Mouse (Mus musculus) MEL (cell line): Measurements from ENCODE around the gene F2r. TPM values are rescaled to one million over a fixed set of nuclear protein-coding genes. Genes with fewer than 3 reads are reported as not detected.

Source experiments
- DNase-seq: peaks from one replicate; pipeline ENCODE4 v3.0.0; 2011; ENCODE audit warnings: low read depth, low spot score
- H3K27ac ChIP-seq: 2 replicates; pipeline ENCODE4 v1.5.1; 2012; ENCODE audit warnings: low read depth, mild to moderate bottlenecking, control low read depth, low read length, moderate library complexity; ENCODE audit not compliant: control insufficient read depth
- H3K27me3 ChIP-seq, 2 experiments: fragments of 150-350 bp in 1 of 2; sonication (generic) in 1 of 2; 2 replicates each; pipeline ENCODE4 v1.6.1; 2012; ENCODE audit warnings: low read length in 2 of 2, mild to moderate bottlenecking in 2 of 2, improper control_type of control experiment in 1 of 2, moderate library complexity in 1 of 2; ENCODE audit not compliant: insufficient read depth in 2 of 2, control insufficient read depth in 1 of 2
- H3K36me3 ChIP-seq, 2 experiments: 2 replicates each; pipeline ENCODE4 v1.6.1; 2012 to 2014; ENCODE audit warnings: low read length in 2 of 2, improper control_type of control experiment in 1 of 2, inconsistent platforms in 1 of 2, mild to moderate bottlenecking in 1 of 2; ENCODE audit not compliant: insufficient read depth in 2 of 2, control insufficient read depth in 1 of 2
- H3K4me1 ChIP-seq, 2 experiments: fragments of 150-350 bp in 1 of 2; sonication (generic) in 1 of 2; 2 replicates each; pipeline ENCODE4 v1.6.1; 2012; ENCODE audit warnings: low read length in 2 of 2, improper control_type of control experiment in 1 of 2, mild to moderate bottlenecking in 1 of 2; ENCODE audit not compliant: insufficient read depth in 2 of 2, control insufficient read depth in 1 of 2
- H3K4me3 ChIP-seq, 2 experiments: fragments of 150-350 bp in 1 of 2; sonication (generic) in 1 of 2; 2 replicates each; pipeline ENCODE4 v1.5.1; 2012; ENCODE audit warnings: low read depth in 2 of 2, low read length in 2 of 2, mild to moderate bottlenecking in 2 of 2, moderate library complexity in 2 of 2, control low read depth in 1 of 2, improper control_type of control experiment in 1 of 2; ENCODE audit not compliant: control insufficient read depth in 1 of 2, insufficient read depth in 1 of 2
- H3K79me2 ChIP-seq: 2 replicates; pipeline ENCODE4 v1.6.1; 2012; ENCODE audit warnings: mild to moderate bottlenecking, low read length, moderate library complexity; ENCODE audit not compliant: control insufficient read depth, poor library complexity, insufficient read depth
- H3K9ac ChIP-seq: 2 replicates; pipeline ENCODE4 v1.6.1; 2012; ENCODE audit warnings: low read depth, mild to moderate bottlenecking, control low read depth, low read length, moderate library complexity; ENCODE audit not compliant: control insufficient read depth, poor library complexity, severe bottlenecking
- H3K9me3 ChIP-seq: fragments of 150-350 bp; sonication (generic); replicated peaks from 2 replicates; pipeline ENCODE4 v1.6.1; 2012; ENCODE audit warnings: mild to moderate bottlenecking, low read length, improper control_type of control experiment, moderate library complexity; ENCODE audit not compliant: insufficient read depth
- BHLHE40 ChIP-seq: IDR thresholded peaks from 2 replicates; pipeline ENCODE4 v1.6.1; 2012; ENCODE audit warnings: low read depth, mild to moderate bottlenecking, inconsistent platforms, low read length, improper control_type of control experiment, borderline replicate concordance
- CHD2 ChIP-seq: IDR thresholded peaks from 2 replicates; pipeline ENCODE4 v1.6.1; 2011; ENCODE audit warnings: low read length, improper control_type of control experiment
- CTCF ChIP-seq, 3 experiments: IDR thresholded peaks in 2 of 3; conservative IDR thresholded peaks in 1 of 3; 2 replicates each; pipeline ENCODE4 v1.5.1; 2011 to 2012; ENCODE audit warnings: low read length in 3 of 3, low read depth in 2 of 3, mild to moderate bottlenecking in 2 of 3, improper control_type of control experiment in 1 of 3, inconsistent platforms in 1 of 3, mixed read lengths in 1 of 3, moderate library complexity in 1 of 3; ENCODE audit not compliant: control insufficient read depth in 1 of 3, insufficient read depth in 1 of 3, poor library complexity in 1 of 3, severe bottlenecking in 1 of 3
- E2F4 ChIP-seq: IDR thresholded peaks from 2 replicates; pipeline ENCODE4 v1.6.1; 2011; ENCODE audit warnings: low read depth, low read length, improper control_type of control experiment, borderline replicate concordance
- EP300 ChIP-seq, 2 experiments: IDR thresholded peaks; 2 replicates each; pipeline ENCODE4 v1.6.1; 2011; ENCODE audit warnings: improper control_type of control experiment in 2 of 2, low read length in 2 of 2, low read depth in 1 of 2, mild to moderate bottlenecking in 1 of 2
- ETS1 ChIP-seq: IDR thresholded peaks from 2 replicates; pipeline ENCODE4 v1.6.1; 2012; ENCODE audit warnings: low read depth, mild to moderate bottlenecking, inconsistent platforms, low read length, improper control_type of control experiment, moderate library complexity
- GABPA ChIP-seq: IDR thresholded peaks from 2 replicates; pipeline ENCODE4 v1.6.1; 2012; ENCODE audit warnings: low read depth, mild to moderate bottlenecking, inconsistent platforms, low read length, improper control_type of control experiment, moderate library complexity
- GATA1 ChIP-seq: IDR thresholded peaks from 2 replicates; pipeline ENCODE4 v1.6.1; 2011; ENCODE audit warnings: low read depth, low read length, improper control_type of control experiment
- HCFC1 ChIP-seq: IDR thresholded peaks from 2 replicates; pipeline ENCODE4 v1.6.1; 2012; ENCODE audit warnings: low read depth, mild to moderate bottlenecking, inconsistent platforms, low read length, improper control_type of control experiment, moderate library complexity
- JUND ChIP-seq: IDR thresholded peaks from 2 replicates; pipeline ENCODE4 v1.6.1; 2011; ENCODE audit warnings: low read depth, mild to moderate bottlenecking, improper control_type of control experiment, low read length
- KAT2A ChIP-seq: conservative IDR thresholded peaks from 2 replicates; pipeline ENCODE4 v1.6.1; 2012; ENCODE audit warnings: low read depth, low read length, improper control_type of control experiment, inconsistent platforms
- MAX ChIP-seq: IDR thresholded peaks from 2 replicates; pipeline ENCODE4 v1.6.1; 2011; ENCODE audit warnings: low read length, improper control_type of control experiment
- MXI1 ChIP-seq: IDR thresholded peaks from 2 replicates; pipeline ENCODE4 v1.6.1; 2011; ENCODE audit warnings: mild to moderate bottlenecking, low read depth, low read length, improper control_type of control experiment
- NELFE ChIP-seq: IDR thresholded peaks from 2 replicates; pipeline ENCODE4 v1.6.1; 2011; ENCODE audit warnings: low read depth, low read length, improper control_type of control experiment
- NRF1 ChIP-seq: IDR thresholded peaks from 2 replicates; pipeline ENCODE4 v1.6.1; 2014; ENCODE audit warnings: low read depth, mild to moderate bottlenecking, inconsistent platforms, low read length, improper control_type of control experiment, moderate library complexity; ENCODE audit not compliant: poor library complexity, insufficient read depth, severe bottlenecking
- POLR2A ChIP-seq, 2 experiments: IDR thresholded peaks; 2 replicates each; pipeline ENCODE4 v1.6.1; 2011 to 2012; ENCODE audit warnings: low read length in 2 of 2, mild to moderate bottlenecking in 2 of 2, control low read depth in 1 of 2, improper control_type of control experiment in 1 of 2, low read depth in 1 of 2, moderate library complexity in 1 of 2; ENCODE audit not compliant: control insufficient read depth in 1 of 2, insufficient read depth in 1 of 2, poor library complexity in 1 of 2
- RCOR1 ChIP-seq: IDR thresholded peaks from 2 replicates; pipeline ENCODE4 v1.6.1; 2012; ENCODE audit warnings: low read depth, mild to moderate bottlenecking, inconsistent platforms, low read length, improper control_type of control experiment
- SIN3A ChIP-seq: IDR thresholded peaks from 2 replicates; pipeline ENCODE4 v1.6.1; 2012; ENCODE audit warnings: low read length, improper control_type of control experiment, inconsistent platforms
- TAL1 ChIP-seq: IDR thresholded peaks from 2 replicates; pipeline ENCODE4 v1.6.1; 2012; ENCODE audit warnings: mild to moderate bottlenecking, inconsistent platforms, low read length, moderate library complexity, mixed read lengths
- UBTF ChIP-seq: IDR thresholded peaks from 2 replicates; pipeline ENCODE4 v1.6.1; 2012; ENCODE audit warnings: low read depth, mild to moderate bottlenecking, inconsistent platforms, low read length, improper control_type of control experiment, moderate library complexity, borderline replicate concordance; ENCODE audit not compliant: insufficient read depth
- USF1 ChIP-seq: IDR thresholded peaks from 2 replicates; pipeline ENCODE4 v1.6.1; 2014; ENCODE audit warnings: low read depth, mild to moderate bottlenecking, inconsistent platforms, low read length, improper control_type of control experiment, moderate library complexity
- ZC3H11A ChIP-seq: IDR thresholded peaks from 2 replicates; pipeline ENCODE4 v1.6.1; 2012; ENCODE audit warnings: low read depth, mild to moderate bottlenecking, inconsistent platforms, low read length, improper control_type of control experiment
- ZKSCAN1 ChIP-seq: IDR thresholded peaks from 2 replicates; pipeline ENCODE4 v1.6.1; 2012; ENCODE audit warnings: low read depth, mild to moderate bottlenecking, inconsistent platforms, low read length, improper control_type of control experiment, moderate library complexity
- ZMIZ1 ChIP-seq: IDR thresholded peaks from 2 replicates; pipeline ENCODE4 v1.6.1; 2012; ENCODE audit warnings: low read depth, mild to moderate bottlenecking, inconsistent platforms, low read length, improper control_type of control experiment, moderate library complexity
- ZNF384 ChIP-seq: IDR thresholded peaks from 2 replicates; pipeline ENCODE4 v1.6.1; 2012; ENCODE audit warnings: low read depth, mild to moderate bottlenecking, inconsistent platforms, low read length, improper control_type of control experiment
- polyA plus RNA-seq, 2 experiments: library from polyadenylated mRNA; stranded (reverse) in 1 of 2; unstranded in 1 of 2; fragments of >175 nt in 1 of 2; fragments of >200 nt in 1 of 2; gene quantifications; 2 replicates each; pipeline versions ENCODE4 v1.2.1 to v1.2.4; 2012; ENCODE audit warnings: low replicate concordance in 2 of 2, low read depth in 1 of 2; ENCODE audit not compliant: insufficient read length in 2 of 2, insufficient read depth in 1 of 2, missing spikeins in 1 of 2
- total RNA-seq: library from RNA; depleted of rRNA; stranded (reverse); fragments of 300-350 nt; gene quantifications from 2 replicates; pipeline ENCODE4 v1.2.3, GENCODE M21; 2012

Gene F2r
- total and polyA plus RNA-seq, 3 experiments: 19.1 to 32.7 TPM; not detected in 1

DNA sequence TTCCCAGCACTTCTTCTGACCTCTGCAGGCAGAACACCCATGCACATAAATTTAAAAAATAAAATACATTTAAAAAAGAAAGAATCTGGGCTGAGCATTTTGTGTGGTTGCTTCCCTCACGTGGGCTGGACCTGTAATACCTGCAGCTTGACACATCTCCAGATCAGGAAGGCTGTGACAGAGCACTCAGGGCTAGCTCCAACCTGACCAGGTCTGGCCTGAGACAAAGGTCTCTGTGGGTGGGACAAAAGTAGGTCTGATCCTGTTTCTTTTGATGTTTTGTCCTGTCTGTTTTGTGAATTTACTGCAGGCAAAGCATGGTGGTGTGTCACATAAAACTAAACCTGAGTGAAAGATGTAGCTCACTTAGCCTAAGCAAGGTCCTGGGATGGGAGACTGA lies 36.4 kb downstream of the F2r start:
- H3K9ac ChIP-seq: no peak overlapping the region
- H3K79me2 ChIP-seq: no peaks in the 10 kb centered on the region
- H3K4me1 ChIP-seq: no peaks in the 10 kb centered on the region
- no peaks in the 10 kb centered on the region for H3K36me3 ChIP-seq
- TF ChIP-seq GABPA (no peak), ZKSCAN1 (no peak), SIN3A (no peak), ZC3H11A (no peak), CHD2 (no peak), UBTF (no peak), NRF1 (no peak), POLR2A (IDR thresholded peaks at IDR 0.05; ENCODE audit: control insufficient read depth in 1 of 2, insufficient read depth in 1 of 2, low read depth in 1 of 2, low read length in 2 of 2, poor library complexity in 1 of 2) (no peak), EP300 (IDR thresholded peaks at IDR 0.05; ENCODE audit: low read depth in 1 of 2, low read length in 2 of 2) (no peak), MAX (no peak), E2F4 (no peak)
- H3K27ac ChIP-seq: no peak overlapping the region
- H3K27me3 ChIP-seq: peaks cover 0 to 4% of the 10 kb centered on the region in 2 experiments; a peak in 2 of 4 replicates
- no peak for DNase-seq
- H3K4me3 ChIP-seq: no peak overlapping the region
- H3K9me3 ChIP-seq: no peaks in the 10 kb centered on the region

GRCm38 (mm10) chr13:95578016-95578697 lies 40.1 kb downstream of the F2r start:
- Histone ChIP-seq H3K4me3 (no peak overlapping the region), H3K36me3 (no peaks in the 10 kb centered on the region), H3K79me2 (no peaks in the 10 kb centered on the region), H3K9me3 (no peaks in the 10 kb centered on the region), H3K27me3 (no peaks in the 10 kb centered on the region; a peak in 1 of 4 replicates), H3K4me1 (no peaks in the 10 kb centered on the region), H3K9ac (no peak overlapping the region), H3K27ac (no peak overlapping the region)
- no peak for DNase-seq
- TF ChIP-seq MXI1 (no peak), NRF1 (no peak)

DNA sequence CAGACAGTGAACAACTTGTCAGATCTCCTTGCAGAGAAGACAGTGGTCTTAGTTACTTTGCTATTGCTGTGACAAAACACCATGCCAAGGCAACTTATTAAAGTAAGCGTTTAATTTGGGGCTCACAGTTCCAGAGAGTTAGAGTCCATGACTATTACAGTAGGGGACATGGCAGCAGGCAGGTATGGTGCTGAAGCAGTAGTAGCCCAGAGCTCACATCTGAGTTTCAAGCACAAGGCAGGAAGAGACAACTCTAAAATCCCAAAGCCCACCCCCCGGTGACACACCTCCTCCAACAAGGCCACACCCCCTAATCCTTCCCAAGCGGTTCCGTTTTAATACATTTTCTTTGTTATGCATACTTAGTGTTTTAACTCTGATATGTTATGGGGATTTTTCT lies 47.4 kb downstream of the F2r start:
- DNase-seq: no peak
- Histone ChIP-seq H3K36me3 (no peaks in the 10 kb centered on the region), H3K27ac (no peak overlapping the region), H3K4me1 (no peaks in the 10 kb centered on the region; a peak in 1 of 4 replicates), H3K9ac (no peak overlapping the region), H3K79me2 (no peaks in the 10 kb centered on the region), H3K9me3 (no peaks in the 10 kb centered on the region), H3K4me3 (no peak overlapping the region), H3K27me3 (no peaks in the 10 kb centered on the region)
- no peak for TF ChIP-seq HCFC1
- TF ChIP-seq ZMIZ1: no peak
- no peak for TF ChIP-seq ETS1
- no peak for TF ChIP-seq TAL1
- no peak for TF ChIP-seq CTCF (IDR thresholded peaks at IDR 0.05 in 2 of 3, conservative IDR thresholded peaks at IDR 0.05 in 1 of 3; ENCODE audit: control insufficient read depth in 1 of 3, insufficient read depth in 1 of 3, low read depth in 2 of 3, low read length in 3 of 3, poor library complexity in 1 of 3, severe bottlenecking in 1 of 3)
- no peak for TF ChIP-seq GATA1
- TF ChIP-seq ZNF384: no peak
- no peak for TF ChIP-seq NELFE
- no peak for TF ChIP-seq RCOR1
- TF ChIP-seq MXI1: no peak
- TF ChIP-seq E2F4: no peak
- TF ChIP-seq USF1: no peak
- TF ChIP-seq BHLHE40: no peak
- TF ChIP-seq UBTF: no peak
- no peak for TF ChIP-seq KAT2A
- TF ChIP-seq GABPA: no peak
- no peak for TF ChIP-seq JUND
